Mouse (Mus musculus) adrenal gland, adult 18-20 months (tissue): Measurements from ENCODE around the gene Nfam1. TPM values are rescaled to one million over a fixed set of nuclear protein-coding genes. Genes with fewer than 3 reads are reported as not detected.

Experiments used
- DNase-seq, 2 experiments: peaks; one replicate each; pipeline ENCODE4 v3.0.0; 2021 to 2022; ENCODE audit warnings: low spot score in 2 of 2
- total RNA-seq, 2 experiments: library from RNA; stranded (reverse); gene quantifications; 1 replicate in 1 of 2; 2 replicates in 1 of 2; pipeline ENCODE4 v1.2.3; 2021

Nfam1 gene
- total RNA-seq, 2 experiments from 2014 or later, result 3.2 to 4.1 TPM

DNA sequence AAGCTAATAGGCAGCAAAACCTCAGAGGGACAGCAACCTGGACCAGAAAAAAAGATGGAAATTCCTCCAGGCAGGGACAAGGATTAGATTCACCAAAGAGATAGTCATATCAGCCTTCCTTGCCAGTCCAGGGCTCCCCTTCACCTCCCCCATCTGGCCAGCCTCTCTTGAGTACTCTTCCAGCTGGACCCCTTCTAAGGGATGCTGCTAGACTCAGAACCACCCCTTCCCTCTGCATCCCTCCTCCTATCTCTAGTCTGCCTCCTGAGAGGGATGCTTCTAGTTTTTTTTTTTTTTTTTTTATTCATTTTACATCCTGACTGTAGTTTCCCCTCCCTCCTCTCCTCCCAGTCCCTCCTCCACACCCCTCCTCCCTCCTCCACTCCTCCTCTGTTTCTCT, 36.7 kb downstream of the Nfam1 start:
- DNase-seq, result no peak

DNA sequence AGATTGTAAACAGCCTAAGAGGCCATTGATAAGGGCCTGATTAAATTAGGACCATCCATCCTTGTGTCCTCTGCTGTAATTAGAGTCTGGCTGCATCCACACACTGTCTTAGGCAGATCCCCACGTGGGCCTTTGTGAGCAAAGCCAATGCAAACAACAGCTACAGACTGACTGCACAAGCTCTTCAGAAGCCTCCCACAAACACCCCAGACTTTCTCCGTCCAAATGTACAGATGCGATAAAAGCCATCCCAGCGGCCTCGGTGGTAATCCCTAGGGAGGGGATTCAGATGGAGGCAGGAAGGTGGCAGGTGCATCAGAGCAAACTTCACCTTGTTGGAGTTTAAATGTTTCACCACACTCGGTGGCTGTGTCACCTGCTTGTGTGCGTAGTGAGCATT, 37.9 kb downstream of the Nfam1 start:
- DNase-seq, result no peak

DNA sequence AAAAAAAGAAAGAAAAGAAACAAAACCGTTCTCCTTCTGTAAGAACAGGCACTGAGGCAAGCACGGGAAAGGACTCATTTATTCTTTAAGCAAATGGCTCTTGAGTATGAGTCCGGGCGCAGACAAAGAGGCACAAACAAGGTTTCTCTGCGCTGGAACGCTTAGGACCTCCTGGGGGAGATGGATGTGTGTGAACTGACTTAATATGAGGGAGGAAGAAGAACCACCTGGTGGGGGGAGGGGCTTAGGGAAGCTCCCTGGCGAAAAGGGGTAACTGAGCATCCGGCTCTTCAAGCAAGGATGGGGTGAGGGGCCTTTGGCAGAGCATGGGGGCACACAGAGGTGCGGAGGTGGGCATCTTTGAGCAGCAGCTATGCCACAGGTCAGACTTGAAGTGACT, 40.2 kb downstream of the Nfam1 start:
- no peak for DNase-seq

DNA sequence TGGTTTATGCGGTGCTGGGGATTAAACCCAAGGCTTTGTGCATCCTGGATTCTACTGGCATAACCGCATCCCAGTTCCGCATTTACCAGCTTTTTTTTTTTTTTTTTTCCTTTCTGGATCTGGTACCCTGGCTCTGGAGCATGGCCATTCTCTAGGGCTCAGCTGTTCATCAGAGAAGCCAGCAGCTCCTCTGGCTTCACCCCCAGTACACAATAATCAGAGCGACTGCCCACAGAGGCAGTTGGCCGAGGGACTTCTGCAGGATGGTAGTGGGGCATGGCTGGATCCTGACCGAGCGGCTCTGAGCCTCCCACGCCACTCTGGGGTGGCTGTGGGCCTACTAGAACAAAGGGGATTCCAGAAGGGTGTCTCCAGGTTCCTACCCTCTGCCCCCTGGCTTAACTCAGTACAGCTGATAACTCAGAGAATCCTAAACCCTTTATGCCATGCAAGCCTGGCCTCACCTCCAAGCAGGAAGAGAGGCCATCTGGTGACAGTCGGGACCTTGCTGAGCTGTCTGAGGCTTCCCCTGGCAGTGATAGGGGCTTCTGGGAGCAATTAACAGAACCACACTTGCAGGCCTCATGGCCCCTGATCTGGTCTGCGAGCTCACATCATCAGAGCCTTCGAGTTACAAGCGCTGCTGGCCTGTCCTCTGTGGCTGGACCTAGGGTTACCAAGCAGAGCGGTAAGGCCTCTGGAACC, 40.9 kb downstream of the Nfam1 start:
- DNase-seq, result no peak

DNA sequence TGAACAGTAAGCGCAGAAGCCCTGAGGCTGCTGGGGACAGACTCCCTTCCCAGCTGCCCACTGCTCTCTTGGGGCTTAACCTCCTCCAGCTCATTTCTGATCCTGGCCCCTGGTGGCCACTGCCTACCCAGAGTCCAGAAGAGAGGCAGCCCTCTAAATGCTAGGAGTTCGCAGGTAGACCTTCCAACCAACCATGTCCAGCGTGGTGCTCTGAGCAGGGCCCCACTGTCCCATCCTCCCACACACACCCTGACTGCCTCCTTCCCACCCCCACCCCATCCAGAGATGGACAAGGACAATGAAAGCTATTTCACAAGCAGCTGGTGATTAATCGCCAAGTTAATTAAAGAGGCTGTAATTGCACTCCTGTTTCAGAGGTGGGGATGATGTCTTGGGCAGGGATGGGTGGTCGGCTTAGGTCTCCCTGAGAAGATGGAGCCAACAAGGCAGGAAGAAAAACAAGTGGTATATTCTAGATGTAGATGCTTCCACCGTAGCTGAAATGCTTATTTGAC, 43.9 kb downstream of the Nfam1 start:
- no peak for DNase-seq

DNA sequence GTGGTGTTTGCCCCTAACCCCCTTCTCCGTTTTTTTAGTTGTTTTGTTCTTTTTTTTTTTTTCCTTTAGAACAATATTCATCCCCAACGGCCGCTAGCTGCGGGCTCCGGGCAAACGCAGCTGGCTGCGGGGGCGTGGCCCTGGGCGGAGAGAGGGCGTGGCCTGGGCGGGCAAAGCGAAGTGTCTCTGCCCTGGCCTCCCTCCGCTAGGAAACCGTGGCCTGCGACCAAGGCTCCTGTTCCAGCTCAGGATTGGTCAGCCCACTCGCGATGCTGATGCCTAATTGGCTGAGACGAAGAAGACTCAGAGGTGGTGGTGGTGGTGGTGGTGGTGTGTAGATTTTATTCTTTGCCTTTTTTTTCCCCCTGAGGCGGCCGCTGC, 45.4 kb downstream of the Nfam1 start, which contains the start of gene Tcf20:
Gene Tcf20, minus strand, starts transcription at position 141 of the 381 bp plus-strand sequence.
- DNase-seq, result peak; percentile 98 to 99

DNA sequence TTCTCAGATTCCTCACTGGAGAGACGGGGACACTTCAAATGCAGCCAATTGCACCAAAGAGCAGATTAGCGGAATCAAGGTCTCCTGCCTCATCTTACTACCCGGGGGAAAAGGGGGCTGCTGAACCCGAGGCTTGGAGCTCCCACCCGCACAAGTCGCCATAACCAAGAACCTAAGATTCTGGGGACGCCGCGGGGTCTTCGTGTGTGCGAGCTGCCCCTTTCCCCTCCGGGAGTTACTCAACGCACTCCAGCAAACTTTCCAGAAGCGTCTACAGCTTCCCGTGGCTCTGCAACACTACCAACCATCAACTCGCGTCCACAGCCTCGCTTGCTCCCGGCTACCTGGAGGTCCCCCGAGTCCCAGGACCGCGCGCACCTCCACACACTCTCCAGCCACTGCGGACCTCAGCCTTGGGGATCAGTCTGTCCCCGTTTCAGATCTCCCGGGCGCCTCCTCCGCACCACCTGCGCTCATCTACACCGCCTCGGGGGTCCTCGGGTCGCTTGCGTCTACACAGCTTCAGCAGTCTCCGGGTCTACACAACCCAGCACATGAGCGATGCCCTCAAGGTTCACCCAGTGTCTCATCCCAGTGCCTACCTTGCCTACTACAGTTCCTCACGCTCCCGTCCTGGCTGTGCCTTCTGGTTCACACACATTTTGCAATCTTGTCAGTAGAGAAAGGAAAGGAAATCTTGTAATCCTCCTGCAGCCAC, 45.9 kb downstream of the Nfam1 start:
- peak in 1 of 2 experiments; percentile 41 for DNase-seq

DNA sequence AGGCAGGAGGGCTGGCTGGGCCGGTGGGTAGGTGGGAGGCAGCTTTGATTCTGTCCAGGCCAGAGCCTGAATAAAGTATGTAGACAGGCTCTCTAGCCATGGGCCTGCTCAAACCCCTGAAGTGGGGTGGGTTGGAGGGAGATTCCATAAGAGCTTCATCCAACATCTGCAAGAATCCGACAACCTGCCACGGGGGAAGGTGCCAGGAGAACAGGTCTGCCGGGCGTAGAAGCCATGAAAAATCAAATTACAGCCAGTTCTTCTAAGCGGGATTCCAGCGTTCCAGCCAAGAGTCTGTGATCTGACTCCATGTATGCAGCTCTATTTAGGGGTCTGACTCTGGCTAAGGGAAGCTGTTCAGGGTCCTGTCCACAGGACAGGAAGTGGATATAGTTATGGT, 48.5 kb downstream of the Nfam1 start:
- DNase-seq, result no peak

DNA sequence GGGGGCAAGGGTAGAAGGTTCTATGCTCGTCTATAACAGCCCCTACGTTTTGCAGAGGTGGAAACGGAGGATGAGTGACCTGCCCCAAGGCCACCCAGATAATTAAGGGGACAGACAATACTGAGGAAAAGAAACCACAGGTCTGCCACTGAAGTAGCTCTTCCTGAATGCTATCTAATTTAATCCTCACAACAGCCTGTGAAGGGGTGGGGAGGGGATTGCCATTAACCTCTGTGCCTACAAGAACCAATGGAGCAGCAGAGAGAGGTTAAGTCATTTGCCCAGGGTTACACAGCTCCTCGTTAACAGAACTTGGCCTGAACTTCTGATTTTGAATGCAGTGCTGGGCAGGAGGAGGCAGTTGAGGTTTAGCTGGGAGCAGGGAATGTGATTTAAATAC, 49.0 kb downstream of the Nfam1 start:
- no peak for DNase-seq

DNA sequence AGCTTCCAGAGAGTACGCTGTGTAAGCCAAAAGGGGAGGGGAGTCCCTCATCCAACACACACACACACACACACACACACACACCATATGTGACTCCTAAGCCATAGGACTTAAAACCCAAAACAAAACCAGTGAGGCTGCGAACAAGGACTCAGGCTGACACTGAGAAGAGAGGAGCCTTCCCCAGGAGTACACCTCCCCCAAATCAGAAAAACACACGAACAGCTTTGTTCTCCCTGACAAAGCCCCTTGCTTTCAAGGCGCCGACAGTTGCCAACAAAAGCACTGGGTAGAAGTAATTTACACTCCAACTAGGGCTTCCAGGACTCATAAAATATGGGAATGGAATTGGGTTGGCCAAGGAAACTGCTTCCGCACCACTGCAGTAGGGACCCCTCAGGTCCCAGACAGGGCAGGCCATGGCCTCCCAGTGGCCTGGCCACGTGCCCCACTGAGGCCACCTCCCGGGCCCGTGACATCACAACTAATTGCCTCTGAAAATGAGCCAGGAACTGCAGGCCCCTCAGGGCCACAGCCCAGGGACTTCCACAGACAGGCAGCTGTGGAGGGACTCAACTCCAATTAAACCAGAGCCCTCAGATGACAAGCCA, 49.6 kb downstream of the Nfam1 start:
- peak in 1 of 2 experiments; percentile 21 for DNase-seq

DNA sequence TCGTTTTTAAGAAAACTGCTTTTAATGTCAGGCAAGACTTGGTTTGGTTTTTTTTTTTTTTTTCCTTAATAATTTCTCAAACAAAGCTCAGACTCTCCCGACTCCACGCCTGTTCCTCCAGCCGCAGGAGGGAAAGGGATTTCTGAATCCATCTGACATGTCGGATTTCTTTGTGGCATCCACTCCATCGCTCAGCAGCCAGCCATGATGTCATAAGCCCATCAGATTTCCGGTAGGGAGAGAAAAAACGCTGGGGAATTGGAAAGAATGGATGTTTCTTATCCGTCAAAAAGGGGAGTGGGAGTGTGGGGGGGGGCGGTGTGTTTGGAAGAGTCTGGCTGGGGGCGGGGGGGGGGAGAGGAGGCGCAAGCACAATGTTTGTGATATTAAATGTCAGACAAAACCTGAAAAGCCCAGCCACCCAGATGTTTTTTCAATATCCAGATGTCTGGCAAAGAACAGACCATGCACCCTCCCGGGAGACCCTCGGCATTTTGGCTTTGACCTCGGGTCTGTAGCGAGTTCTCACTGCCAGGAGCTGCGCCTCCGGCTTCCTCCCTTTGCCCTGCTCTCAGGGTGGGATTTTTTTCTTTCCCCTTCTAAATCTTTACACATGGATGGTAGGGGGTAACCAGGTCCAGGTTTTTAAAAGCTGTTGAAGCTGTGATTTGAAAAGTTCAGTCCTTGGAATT, 50.2 kb downstream of the Nfam1 start:
- DNase-seq, result no peak

DNA sequence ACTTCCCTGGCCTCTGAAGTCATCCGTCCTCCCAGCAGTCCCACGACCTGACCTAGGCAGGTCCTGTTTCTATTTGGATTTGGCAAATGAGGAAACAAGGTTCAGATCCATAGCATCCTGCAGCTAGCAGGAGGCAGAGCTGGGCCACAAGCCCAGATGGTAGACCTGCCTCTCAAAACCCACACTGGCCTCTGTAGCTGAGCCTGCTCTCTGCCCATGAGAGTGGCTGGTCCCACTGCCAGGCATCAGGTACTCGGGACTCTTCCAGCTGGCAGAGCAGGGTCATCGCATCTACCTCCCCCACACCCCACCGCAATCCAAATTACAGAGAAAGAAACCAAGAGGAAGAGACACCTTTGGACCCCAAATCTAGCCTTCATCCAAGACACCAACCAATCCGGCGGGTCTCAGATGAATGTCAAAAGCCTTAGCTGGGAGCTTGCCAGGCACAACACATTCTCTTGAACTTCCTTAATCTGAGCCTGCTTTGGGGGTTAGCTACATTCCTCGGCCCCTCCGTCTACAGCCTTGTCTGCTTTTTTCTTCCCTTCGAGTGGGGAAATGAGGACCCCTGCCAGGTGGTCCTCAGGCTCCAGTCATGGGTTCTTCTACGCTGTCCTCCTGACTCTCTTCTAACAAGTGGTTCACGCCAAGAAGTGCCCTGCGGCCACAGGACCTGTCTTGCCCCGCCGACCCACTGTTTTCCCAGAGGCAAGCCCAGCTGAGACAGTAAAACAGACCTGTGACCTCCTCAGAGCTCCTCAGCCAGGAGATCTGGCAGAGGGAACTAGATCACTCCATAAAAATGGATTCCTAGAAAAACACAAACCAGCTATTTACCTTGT, 51.2 kb downstream of the Nfam1 start:
- DNase-seq, result no peak

DNA sequence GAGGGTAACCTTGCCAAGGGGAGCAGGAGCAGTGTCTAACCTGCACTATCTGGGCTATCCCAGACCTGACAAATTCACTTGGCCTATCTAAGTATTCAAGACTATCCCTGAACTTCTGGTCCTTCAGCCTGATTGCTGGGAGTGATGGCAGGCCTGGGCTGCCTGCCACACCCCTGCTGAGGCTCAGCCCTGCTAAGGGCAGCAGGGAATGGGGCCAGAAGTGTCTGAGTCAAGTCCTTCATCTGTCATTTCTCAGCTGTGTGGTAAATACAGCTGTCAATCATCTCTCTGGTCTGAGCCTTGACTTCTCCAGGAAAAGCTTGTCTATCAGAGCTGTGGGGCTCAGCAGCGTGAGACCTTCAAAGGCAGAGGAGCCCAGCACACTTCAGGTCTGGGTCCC, 53.6 kb downstream of the Nfam1 start:
- DNase-seq, result no peak

DNA sequence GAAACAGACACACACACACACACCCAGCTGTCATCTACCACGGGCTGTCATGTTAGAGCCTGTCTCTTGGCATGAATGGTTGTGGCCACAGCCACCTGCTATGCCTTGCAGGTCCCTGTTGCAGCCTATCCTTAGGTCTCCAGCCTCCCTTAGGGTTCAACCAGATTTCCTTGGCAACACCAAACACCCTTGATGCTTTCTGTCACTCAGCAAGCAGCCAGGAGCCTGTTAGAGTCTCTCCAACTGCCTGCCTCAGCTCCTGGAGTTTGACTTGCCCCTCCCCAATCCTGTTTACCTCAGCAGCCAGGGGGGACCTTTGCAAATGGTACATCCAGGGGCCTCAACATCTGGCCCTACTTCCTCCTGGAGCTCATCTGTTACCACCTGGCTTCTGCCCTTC, 58.6 kb downstream of the Nfam1 start:
- DNase-seq, result no peak

DNA sequence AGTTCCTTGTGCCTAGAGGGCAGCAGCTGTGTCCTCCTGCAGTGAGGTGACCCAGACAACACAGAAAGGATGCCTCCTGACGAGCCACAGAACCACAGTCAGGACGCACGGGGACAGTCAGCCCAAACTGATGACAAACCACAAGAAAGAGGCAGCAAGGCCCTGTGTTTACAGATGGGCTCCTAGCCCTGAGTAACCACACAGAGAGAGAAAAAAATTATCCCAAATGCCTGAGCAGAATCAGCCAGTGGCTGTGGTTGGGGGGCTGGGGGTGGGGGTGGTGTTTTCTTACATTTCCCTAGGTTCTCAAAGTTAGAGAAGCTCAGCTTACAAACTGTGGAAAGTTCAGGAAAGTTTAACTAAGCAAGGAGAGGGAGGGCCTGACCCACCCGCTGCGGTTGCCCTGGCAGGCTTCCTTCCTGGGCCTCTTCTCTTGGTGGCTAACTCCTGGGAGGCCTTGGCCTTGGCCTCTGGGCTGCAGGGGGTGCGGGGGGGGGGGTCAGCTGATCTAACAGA, 63.8 kb downstream of the Nfam1 start:
- DNase-seq, result no peak

DNA sequence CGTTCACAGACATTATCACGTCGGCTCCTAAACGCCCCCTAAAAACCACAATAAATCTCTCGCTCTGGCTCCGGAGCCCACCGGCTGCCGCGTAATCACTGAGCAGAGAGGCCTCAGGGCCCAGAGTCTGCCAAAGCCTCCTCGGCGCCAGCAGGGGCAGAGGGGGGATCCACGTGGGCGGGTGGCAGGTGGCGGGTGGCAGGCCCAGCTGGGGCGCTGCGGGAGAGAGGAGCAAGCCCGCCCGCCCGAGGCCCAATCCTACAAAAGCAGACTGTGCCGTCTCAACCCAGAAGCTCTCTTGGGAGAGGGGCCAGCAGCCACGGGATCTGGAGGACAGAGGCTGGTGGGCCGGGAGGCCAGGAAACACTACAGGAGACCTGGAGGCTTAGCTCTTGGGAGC, 64.7 kb downstream of the Nfam1 start:
- DNase-seq, result no peak

DNA sequence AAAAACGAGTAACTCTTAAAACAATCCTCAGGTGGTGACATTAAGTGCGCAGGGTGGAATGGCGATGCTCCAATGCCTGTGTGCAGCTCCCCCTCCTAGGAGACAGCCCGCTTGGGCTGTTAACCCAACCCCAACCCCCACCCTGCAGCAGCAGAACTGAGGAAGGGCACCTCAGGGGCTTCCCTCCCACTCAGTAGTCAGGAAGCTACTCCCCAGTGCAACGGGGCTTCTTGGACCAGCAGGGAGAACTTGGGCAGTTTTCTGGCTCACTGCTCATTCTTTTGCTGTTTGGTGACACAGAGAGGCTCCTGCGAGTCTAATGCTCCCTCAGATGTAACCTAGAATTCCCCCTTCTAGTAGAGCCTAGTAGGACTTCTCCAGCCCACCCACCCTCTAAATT, 65.2 kb downstream of the Nfam1 start:
- DNase-seq, result no peak

DNA sequence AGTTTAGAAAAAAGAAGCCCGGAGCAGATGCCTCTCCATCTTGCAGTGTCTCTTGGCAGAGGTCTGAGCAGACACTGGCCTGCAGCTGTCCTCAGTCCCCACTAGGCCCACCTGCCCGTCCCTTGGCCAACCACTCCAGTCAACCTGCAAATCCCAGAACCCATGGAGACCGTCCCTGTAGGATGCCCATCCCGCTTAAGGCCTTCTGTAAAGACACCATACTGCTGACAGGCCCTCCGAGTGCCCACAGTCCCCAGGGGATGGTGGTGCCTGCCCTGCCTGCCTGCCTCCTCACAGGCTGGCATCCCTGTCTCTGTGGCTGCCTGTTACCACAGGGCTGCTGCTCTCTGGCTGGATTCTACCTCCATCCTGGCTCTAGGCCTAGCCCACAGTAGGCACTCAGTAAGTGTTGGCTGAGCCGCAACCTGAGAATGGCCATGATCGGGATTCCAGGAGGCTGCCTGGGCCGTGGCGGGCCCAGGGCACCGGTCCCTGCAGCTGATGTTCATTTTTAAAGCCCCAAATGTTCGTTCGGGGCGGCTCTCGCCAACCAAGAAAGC, 68.8 kb downstream of the Nfam1 start:
- no peak for DNase-seq

DNA sequence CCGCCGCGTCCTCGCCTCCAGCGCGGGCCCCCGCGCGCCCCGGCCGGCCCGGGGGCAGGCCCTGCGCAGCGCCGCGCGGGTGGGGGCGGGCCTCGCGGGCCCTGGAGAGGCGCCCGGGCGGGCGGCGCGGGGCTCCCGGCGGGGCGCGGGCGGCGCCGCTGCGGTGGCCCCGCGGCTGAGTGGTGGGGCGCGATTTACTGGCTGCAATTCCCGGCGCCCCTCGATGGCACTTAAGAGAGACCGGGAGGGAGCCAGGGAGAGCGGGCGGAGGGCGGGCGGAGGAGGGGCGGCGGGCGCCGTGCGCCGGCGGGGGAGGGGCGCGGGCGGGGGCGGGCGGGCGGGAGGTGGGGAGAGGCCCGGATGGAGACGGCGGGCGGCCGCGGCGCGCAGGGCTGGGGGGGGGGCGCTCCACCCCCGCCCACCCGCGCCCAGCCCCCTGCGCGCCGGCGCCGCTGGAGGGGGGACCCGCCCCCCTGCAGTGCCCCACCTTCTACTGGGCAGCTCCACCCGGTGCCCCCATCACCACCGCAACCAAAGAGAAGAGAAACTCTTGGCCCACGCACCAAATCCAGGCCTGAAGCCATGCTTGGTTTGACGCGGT, 69.5 kb downstream of the Nfam1 start:
- DNase-seq, result peak in 1 of 2 experiments; percentile 41

DNA sequence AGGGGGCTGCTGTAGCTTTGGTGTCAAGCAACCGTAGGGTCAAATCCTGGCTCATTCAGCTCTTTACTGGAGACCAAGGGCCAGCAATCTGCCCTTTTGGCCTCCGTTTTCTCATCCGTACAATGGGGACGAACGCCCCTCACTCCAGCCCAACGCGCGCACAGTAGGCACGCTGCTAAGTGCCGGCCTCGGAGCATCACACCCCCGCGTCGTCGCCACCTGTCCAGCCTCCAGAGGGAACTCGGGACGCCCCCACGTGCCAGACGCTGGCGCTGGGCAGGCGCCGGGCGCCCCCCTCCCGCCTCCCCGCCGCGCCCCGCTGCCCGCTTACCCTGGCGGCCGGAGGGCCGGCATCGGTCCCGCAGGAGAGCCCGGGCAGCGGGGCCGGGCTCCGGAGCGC, 70.0 kb downstream of the Nfam1 start:
- no peak for DNase-seq
